Mouse (Mus musculus) megakaryocyte, embryonic 14.5 days (primary cell): Measurements from ENCODE around the gene Tmem123.

Experiments used
- FLI1 ChIP-seq: IDR thresholded peaks from 2 replicates; pipeline ENCODE4 v1.6.1; 2012; ENCODE audit warnings: low read length, inconsistent platforms, mixed read lengths
- GATA1 ChIP-seq: IDR thresholded peaks from 3 replicates; pipeline ENCODE4 v1.6.1; 2012; ENCODE audit warnings: mixed read lengths, low read length, inconsistent platforms, borderline replicate concordance

GRCm38 (mm10) chr9:7714062-7714907 is 49.6 kb upstream of the Tmem123 start:
- TF ChIP-seq GATA1 (no peak), FLI1 (no peak)
